Mouse (Mus musculus) thymus, adult 2 months (tissue): Measurements from ENCODE around the gene Phldb3. TPM values are rescaled to one million over a fixed set of nuclear protein-coding genes. Genes with fewer than 3 reads are reported as not detected.

Experiments
- DNase-seq: peaks from one replicate; pipeline ENCODE4 v3.0.0; 2021
- H3K27ac ChIP-seq: fragments of 200-500 bp; 2 replicates; pipeline ENCODE4 v1.5.1; 2012; ENCODE audit warnings: low read length, control low read depth; ENCODE audit not compliant: control insufficient read depth, insufficient read depth
- H3K27me3 ChIP-seq: fragments of 200-500 bp; 2 replicates; pipeline ENCODE4 v1.6.1; 2012; ENCODE audit warnings: mild to moderate bottlenecking, low read length, moderate library complexity, mixed read lengths; ENCODE audit not compliant: control insufficient read depth, insufficient read depth
- H3K36me3 ChIP-seq: fragments of 200-500 bp; 2 replicates; pipeline ENCODE4 v1.6.1; 2012; ENCODE audit warnings: mild to moderate bottlenecking, low read length, moderate library complexity; ENCODE audit not compliant: control insufficient read depth, insufficient read depth
- H3K4me1 ChIP-seq: fragments of 200-500 bp; replicated peaks from 2 replicates; pipeline ENCODE4 v1.6.1; 2012; ENCODE audit warnings: low read length; ENCODE audit not compliant: control insufficient read depth, insufficient read depth
- H3K4me3 ChIP-seq: fragments of 200-500 bp; 2 replicates; pipeline ENCODE4 v1.5.1; 2012; ENCODE audit warnings: mild to moderate bottlenecking, low read length, control low read depth, moderate library complexity; ENCODE audit not compliant: control insufficient read depth, insufficient read depth
- CTCF ChIP-seq: fragments of 200-500 bp; IDR thresholded peaks from 2 replicates; pipeline ENCODE4 v1.5.1; 2012; ENCODE audit warnings: mild to moderate bottlenecking, control low read depth, low read length, moderate library complexity, borderline replicate concordance; ENCODE audit not compliant: control insufficient read depth, poor library complexity, insufficient read depth; ENCODE audit errors: extremely low read depth
- POLR2A ChIP-seq: fragments of 200-500 bp; IDR thresholded peaks from 2 replicates; pipeline ENCODE4 v1.6.1; 2012; ENCODE audit warnings: mild to moderate bottlenecking, low read length, control low read depth, moderate library complexity; ENCODE audit not compliant: control insufficient read depth, poor library complexity, insufficient read depth; ENCODE audit errors: extremely low read depth
- WGBS: fragments of 180-500 bp; shearing (Covaris S2); methylation state at CpG from one replicate; pipeline ENCODE4 v1.1.7; 2018; 5-methylcytosine and 5-hydroxymethylcytosine counted together
- polyA plus RNA-seq: library from polyadenylated mRNA; depleted of rRNA; stranded (reverse); fragments of >200 nt; gene quantifications from 2 replicates; pipeline ENCODE4 v1.2.3, GENCODE M21; 2012

The Phldb3 gene
- polyA plus RNA-seq, 1 experiment = 10.7 TPM

DNA sequence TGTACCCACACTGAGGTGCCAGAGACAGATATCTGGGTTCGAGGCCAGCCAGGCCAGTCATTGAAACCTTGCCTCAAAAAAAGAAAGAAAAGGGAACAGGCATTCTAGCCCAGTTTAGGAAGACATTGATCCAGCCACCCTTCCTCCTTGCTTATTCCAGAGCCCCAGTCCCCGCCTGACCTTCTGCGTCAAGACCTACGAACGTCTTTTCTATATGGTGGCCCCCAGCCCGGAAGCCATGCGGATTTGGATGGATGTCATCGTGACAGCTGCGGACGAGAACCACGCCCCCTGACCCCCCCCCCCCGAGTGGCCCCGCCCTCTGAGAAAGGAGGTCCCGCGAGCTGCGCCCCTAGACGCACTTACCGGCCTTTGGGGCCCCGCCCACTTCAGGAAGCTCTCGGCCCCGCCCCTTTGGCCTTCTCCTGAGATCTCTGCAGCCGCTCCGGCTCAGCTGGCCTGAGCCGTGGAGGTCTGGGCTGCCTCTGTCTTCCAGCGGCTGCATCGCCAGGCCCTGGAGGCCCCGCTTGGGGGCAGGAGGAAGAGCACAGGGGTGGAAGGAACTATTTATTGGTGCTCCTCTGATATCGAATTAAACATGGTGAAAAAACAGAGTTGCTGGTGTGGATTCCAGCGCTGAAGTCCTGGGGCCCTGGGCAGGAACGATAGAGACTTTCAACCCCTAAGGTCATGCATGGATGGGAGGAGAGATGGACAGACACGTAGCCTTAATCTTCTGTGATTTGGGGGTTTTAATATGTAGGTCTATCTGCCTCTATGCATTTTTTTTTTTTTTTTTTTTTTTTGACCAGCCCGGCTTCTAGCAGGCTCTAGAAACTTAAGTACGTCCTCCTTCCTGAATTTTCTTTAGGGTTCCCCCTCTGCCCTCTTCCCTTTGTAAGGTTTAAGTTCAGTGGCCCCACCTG is 18.4 kb downstream of the Phldb3 start:
- Histone ChIP-seq H3K27me3 (no peaks in the 10 kb centered on the region), H3K27ac (peak overlapping the region; percentile 14; the same call in 1 of the 2 replicates), H3K36me3 (peaks cover 12% of the 10 kb centered on the region), H3K4me3 (peak overlapping the region; percentile 20; the same call in 1 of the 2 replicates), H3K4me1 (peaks cover 6% of the 10 kb centered on the region)
- peak; percentile 82 for DNase-seq
- TF ChIP-seq CTCF = no peak
- 12% methylated on average over 33 of the region's 33 CpGs for WGBS

GRCm38 (mm10) chr7:24629672-24630071 is 19.1 kb downstream of the Phldb3 start:
- DNase-seq = no peak
- Histone ChIP-seq H3K27ac (no peak overlapping the region), H3K36me3 (peaks cover 6% of the 10 kb centered on the region; the same call in 1 of the 2 replicates), H3K4me3 (no peak overlapping the region), H3K27me3 (no peaks in the 10 kb centered on the region), H3K4me1 (peaks cover 6% of the 10 kb centered on the region)
- WGBS = 80% methylated on average over 4 of the region's 4 CpGs
- TF ChIP-seq CTCF = no peak
- TF ChIP-seq POLR2A = no peak

- Histone ChIP-seq H3K4me3 (no peak overlapping the region), H3K4me1 (peaks cover 6% of the 10 kb centered on the region), H3K36me3 (peaks cover 6% of the 10 kb centered on the region; the same call in 1 of the 2 replicates), H3K27me3 (no peaks in the 10 kb centered on the region), H3K27ac (no peak overlapping the region)
- TF ChIP-seq CTCF = no peak
- no peak for TF ChIP-seq POLR2A
- DNase-seq = no peak
- 93% methylated on average over 10 of the region's 10 CpGs for WGBS
Measured at GRCm38 (mm10) chr7:24630116-24630880, 19.7 kb downstream of the Phldb3 start.

GRCm38 (mm10) chr7:24636264-24636663 is 25.7 kb downstream of the Phldb3 start, which contains the start of gene Lypd3:
Lypd3 (plus strand) TSS chr7:24636550.
- no peak within 1 kb of the TSS for H3K27ac ChIP-seq
- TF ChIP-seq CTCF (no peak), POLR2A (no peak)
- no peak for DNase-seq
- no peaks in the 10 kb centered on the region for H3K36me3 ChIP-seq
- H3K27me3 ChIP-seq = peaks cover 7% of the 10 kb centered on the region; the same call in 1 of the 2 replicates
- 81% methylated on average over 15 of the region's 15 CpGs for WGBS
- H3K4me3 ChIP-seq = no peak within 1 kb of the TSS
- H3K4me1 ChIP-seq = peaks cover 9% of the 10 kb centered on the region

DNA sequence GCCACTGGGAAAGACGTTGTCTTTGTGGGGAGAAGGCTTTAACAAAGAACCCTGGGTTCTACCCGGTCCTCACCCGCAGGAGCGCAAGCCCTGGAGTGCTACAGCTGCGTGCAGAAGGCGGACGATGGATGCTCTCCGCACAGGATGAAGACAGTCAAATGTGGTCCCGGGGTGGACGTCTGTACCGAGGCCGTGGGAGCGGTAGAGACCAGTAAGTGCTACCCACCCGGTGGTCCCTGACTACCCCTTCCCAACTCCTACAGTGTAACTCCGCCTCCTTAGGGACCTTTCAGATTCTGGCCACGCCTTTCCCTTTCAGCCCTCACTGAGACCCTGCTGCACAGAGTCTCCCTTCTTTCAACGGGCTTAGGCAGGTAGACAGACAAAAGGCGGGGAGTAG is 26.5 kb downstream of the Phldb3 start:
- no peak for DNase-seq
- no peak overlapping the region for H3K4me3 ChIP-seq
- H3K4me1 ChIP-seq = peaks cover 9% of the 10 kb centered on the region
- WGBS = 34% methylated on average over 18 of the region's 18 CpGs
- no peak for TF ChIP-seq POLR2A
- H3K36me3 ChIP-seq = no peaks in the 10 kb centered on the region
- peaks cover 7% of the 10 kb centered on the region; the same call in 1 of the 2 replicates for H3K27me3 ChIP-seq
- no peak overlapping the region for H3K27ac ChIP-seq

- TF ChIP-seq POLR2A (no peak), CTCF (no peak)
- Histone ChIP-seq H3K4me3 (peak overlapping the region; percentile 36), H3K36me3 (no peaks in the 10 kb centered on the region), H3K4me1 (peaks cover 9% of the 10 kb centered on the region), H3K27me3 (peaks cover 7% of the 10 kb centered on the region; the same call in 1 of the 2 replicates), H3K27ac (no peak overlapping the region)
- 4% methylated on average over 35 of the region's 35 CpGs for WGBS
- no peak for DNase-seq
Measured at GRCm38 (mm10) chr7:24638026-24638856, 27.7 kb downstream of the Phldb3 start.
